Mouse (Mus musculus): ENCODE data around the gene Mdm2.

Gene Mdm2

GRCm38 (mm10) chr10:117696827-117697560, 13.6 kb downstream of the Mdm2 start:
- no peak for DNase-seq (ENCODE audit: low spot score in 2 of 2)

GRCm38 (mm10) chr10:117696021-117696826, 14.3 kb downstream of the Mdm2 start:
- no peak for DNase-seq (ENCODE audit: low spot score in 2 of 2)

- no peak for DNase-seq (ENCODE audit: low spot score in 2 of 2)
These were observed 15.0 kb downstream of the Mdm2 start for GRCm38 (mm10) chr10:117695605-117696004.

- DNase-seq (ENCODE audit: low spot score in 2 of 2): no peak
These were observed 15.5 kb downstream of the Mdm2 start for GRCm38 (mm10) chr10:117695027-117695426.

- DNase-seq (ENCODE audit: low spot score in 2 of 2): no peak
These were observed 16.2 kb downstream of the Mdm2 start for GRCm38 (mm10) chr10:117694255-117694953.

- DNase-seq (ENCODE audit: low spot score in 2 of 2): no peak
These were observed 17.6 kb downstream of the Mdm2 start for GRCm38 (mm10) chr10:117692953-117693352.

GRCm38 (mm10) chr10:117692173-117692572, 18.4 kb downstream of the Mdm2 start:
- no peak for DNase-seq (ENCODE audit: low spot score in 2 of 2)

- no peak for DNase-seq (ENCODE audit: low spot score in 2 of 2)
These were observed 19.1 kb downstream of the Mdm2 start for GRCm38 (mm10) chr10:117691389-117691968.

- DNase-seq (ENCODE audit: low spot score in 2 of 2): no peak
These were observed 19.7 kb downstream of the Mdm2 start for GRCm38 (mm10) chr10:117690770-117691296.

GRCm38 (mm10) chr10:117690101-117690352, 20.5 kb downstream of the Mdm2 start:
- no peak for DNase-seq (ENCODE audit: low spot score in 2 of 2)

GRCm38 (mm10) chr10:117689297-117690100, 21.1 kb downstream of the Mdm2 start:
- no peak for DNase-seq (ENCODE audit: low spot score in 2 of 2)

- no peak for DNase-seq (ENCODE audit: low spot score in 2 of 2)
These were observed 22.1 kb downstream of the Mdm2 start for GRCm38 (mm10) chr10:117688204-117689151.

- DNase-seq (ENCODE audit: low spot score in 2 of 2): no peak
These were observed 23.0 kb downstream of the Mdm2 start for GRCm38 (mm10) chr10:117687577-117687976.

GRCm38 (mm10) chr10:117687018-117687417, 23.5 kb downstream of the Mdm2 start:
- DNase-seq (ENCODE audit: low spot score in 2 of 2): no peak

- no peak for DNase-seq (ENCODE audit: low spot score in 2 of 2)
These were observed 24.5 kb downstream of the Mdm2 start for GRCm38 (mm10) chr10:117685849-117686591.

GRCm38 (mm10) chr10:117685171-117685848, 25.2 kb downstream of the Mdm2 start:
- DNase-seq (ENCODE audit: low spot score in 2 of 2): no peak

GRCm38 (mm10) chr10:117684298-117685170, 26.0 kb downstream of the Mdm2 start:
- DNase-seq (ENCODE audit: low spot score in 2 of 2): no peak

GRCm38 (mm10) chr10:117683734-117684037, 26.9 kb downstream of the Mdm2 start:
- DNase-seq (ENCODE audit: low spot score in 2 of 2): no peak
